Mouse (Mus musculus): ENCODE measurements around the gene Lin28b. TPM values are rescaled to one million over a fixed set of nuclear protein-coding genes. Genes with fewer than 3 reads are reported as not detected.
"Not testable (repeated sequence)": the region's sequence is repeated elsewhere in the genome, so short reads cannot be mapped to it uniquely, and the experiment has no call there.

Lin28b gene
- total and polyA plus RNA-seq, 2 experiments = not detected

DNA sequence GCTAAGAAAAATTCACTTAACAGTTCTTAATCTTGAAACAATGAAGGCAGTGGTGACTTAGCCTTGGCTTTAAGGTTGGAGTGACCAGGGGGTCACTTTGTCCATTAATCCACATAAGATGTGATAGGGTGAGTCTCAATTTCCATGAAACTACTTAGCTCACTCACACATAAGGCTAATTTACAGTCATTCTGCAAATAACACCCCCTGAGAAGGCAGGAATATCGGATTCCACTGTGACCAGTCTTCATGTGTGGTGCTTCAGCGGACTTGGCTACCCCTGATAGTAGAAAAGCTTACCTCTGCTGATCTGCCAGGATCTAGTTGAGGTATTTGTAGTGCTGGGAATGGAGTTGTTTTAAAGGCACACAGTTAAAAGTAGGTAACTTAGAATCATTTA, 115.7 kb downstream of the Lin28b start:
- no peak for TF ChIP-seq POLR2A (IDR thresholded peaks at IDR 0.05; ENCODE audit: extremely low read depth, insufficient read depth, low read length)
- no peak for TF ChIP-seq CTCF (IDR thresholded peaks at IDR 0.05; ENCODE audit: low read depth, low read length)
- WGBS = 87% methylated on average over 2 of the region's 2 CpGs

DNA sequence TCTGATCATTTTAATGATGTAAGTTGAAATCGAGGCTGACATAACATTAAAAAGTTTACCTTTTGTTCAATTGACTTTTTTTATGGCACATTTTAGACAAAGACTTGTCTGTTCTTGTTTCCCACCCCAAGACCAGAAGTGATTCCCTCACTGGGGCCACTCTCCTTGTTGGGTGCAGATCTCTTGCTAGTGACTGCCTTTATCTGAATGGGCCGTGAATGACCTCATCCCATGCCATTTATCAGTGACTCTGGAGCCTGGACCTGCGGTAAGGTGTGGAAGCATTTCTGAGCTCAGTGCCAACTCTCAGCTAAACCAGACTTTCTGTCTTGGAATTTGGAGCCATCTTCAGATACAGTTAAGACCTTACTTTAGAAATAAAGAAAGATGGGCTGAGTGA, 116.6 kb downstream of the Lin28b start:
- H3K4me3 ChIP-seq (ENCODE audit: insufficient read depth, low read depth, low read length) = no peak overlapping the region
- H3K36me3 ChIP-seq (ENCODE audit: control insufficient read depth, insufficient read depth, low read length) = no peaks in the 10 kb centered on the region
- H3K4me1 ChIP-seq (ENCODE audit: control insufficient read depth, insufficient read depth, low read length) = no peaks in the 10 kb centered on the region
- H3K9ac ChIP-seq (ENCODE audit: low read depth, low read length) = no peak overlapping the region
- H3K27ac ChIP-seq (replicated peaks; ENCODE audit: insufficient read depth, low read depth, low read length) = no peak overlapping the region
- WGBS = 75% methylated on average over 3 of the region's 3 CpGs
- no peak for DNase-seq (ENCODE audit: extremely low read depth, low read depth, low spot score)
- no peaks in the 10 kb centered on the region for H3K79me2 ChIP-seq (ENCODE audit: control insufficient read depth, insufficient read depth, low read length)
- H3K27me3 ChIP-seq (ENCODE audit: control insufficient read depth, insufficient read depth, low read length) = no peaks in the 10 kb centered on the region
- TF ChIP-seq CTCF (IDR thresholded peaks at IDR 0.05; ENCODE audit: low read depth, low read length) (no peak), POLR2A (IDR thresholded peaks at IDR 0.05; ENCODE audit: extremely low read depth, insufficient read depth, low read length) (no peak)

More for the DNA sequence above, 115.7 kb downstream of the Lin28b start:
- no peak overlapping the region for H3K4me3 ChIP-seq (ENCODE audit: insufficient read depth, low read depth, low read length)
- no peaks in the 10 kb centered on the region for H3K4me1 ChIP-seq (ENCODE audit: control insufficient read depth, insufficient read depth, low read length)
- H3K27ac ChIP-seq (replicated peaks; ENCODE audit: insufficient read depth, low read depth, low read length) = no peak overlapping the region
- H3K36me3 ChIP-seq (ENCODE audit: control insufficient read depth, insufficient read depth, low read length) = no peaks in the 10 kb centered on the region
- DNase-seq (ENCODE audit: extremely low read depth, low read depth, low spot score) = no peak
- no peaks in the 10 kb centered on the region for H3K79me2 ChIP-seq (ENCODE audit: control insufficient read depth, insufficient read depth, low read length)
- no peak overlapping the region for H3K9ac ChIP-seq (ENCODE audit: low read depth, low read length)
- no peaks in the 10 kb centered on the region for H3K27me3 ChIP-seq (ENCODE audit: control insufficient read depth, insufficient read depth, low read length)

DNA sequence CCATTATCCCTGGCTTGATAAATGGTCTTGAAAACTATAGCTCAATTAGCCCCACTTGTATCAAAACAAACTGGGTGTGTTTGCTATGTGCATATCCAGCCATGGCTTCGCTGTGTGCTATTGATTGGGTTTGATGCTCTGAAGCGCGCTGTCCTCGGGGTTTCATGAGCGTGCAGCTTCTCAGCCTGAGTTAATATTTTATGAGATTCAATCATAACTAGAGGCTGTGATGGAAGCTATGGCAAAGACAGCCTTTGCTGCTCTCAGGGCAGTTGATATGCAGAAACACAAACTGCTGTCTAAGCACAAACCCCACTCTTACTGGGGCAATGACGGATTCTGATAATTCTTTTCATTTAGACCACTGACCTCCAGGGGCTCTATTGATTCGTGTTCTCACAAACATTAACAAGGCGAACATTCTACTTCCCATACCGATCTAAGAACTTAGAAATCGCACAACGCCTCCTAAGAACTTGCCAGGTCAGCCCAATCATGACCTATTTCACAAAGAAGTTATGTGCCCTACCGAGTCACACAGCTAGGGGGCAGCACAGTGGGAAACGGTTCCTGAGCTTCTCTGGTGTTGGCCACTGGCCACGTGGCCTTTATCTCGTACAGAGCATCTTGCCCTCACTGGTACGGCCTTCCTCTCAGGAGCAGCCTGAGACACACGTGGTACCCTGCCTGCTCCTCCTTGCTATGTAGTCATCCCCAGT, 119.0 kb downstream of the Lin28b start:
- H3K36me3 ChIP-seq (ENCODE audit: control insufficient read depth, insufficient read depth, low read length) = no peaks in the 10 kb centered on the region
- DNase-seq (ENCODE audit: extremely low read depth, low read depth, low spot score) = no peak
- no peak overlapping the region for H3K27ac ChIP-seq (replicated peaks; ENCODE audit: insufficient read depth, low read depth, low read length)
- whole genome bisulfite sequencing = 75% methylated on average over 17 of the region's 17 CpGs
- no peaks in the 10 kb centered on the region for H3K79me2 ChIP-seq (ENCODE audit: control insufficient read depth, insufficient read depth, low read length)
- TF ChIP-seq POLR2A (IDR thresholded peaks at IDR 0.05; ENCODE audit: extremely low read depth, insufficient read depth, low read length) (no peak), CTCF (IDR thresholded peaks at IDR 0.05; ENCODE audit: low read depth, low read length) (no peak)
- no peak overlapping the region for H3K9ac ChIP-seq (ENCODE audit: low read depth, low read length)
- H3K4me3 ChIP-seq (ENCODE audit: insufficient read depth, low read depth, low read length) = no peak overlapping the region
- no peaks in the 10 kb centered on the region for H3K4me1 ChIP-seq (ENCODE audit: control insufficient read depth, insufficient read depth, low read length)
- no peaks in the 10 kb centered on the region for H3K27me3 ChIP-seq (ENCODE audit: control insufficient read depth, insufficient read depth, low read length)

DNA sequence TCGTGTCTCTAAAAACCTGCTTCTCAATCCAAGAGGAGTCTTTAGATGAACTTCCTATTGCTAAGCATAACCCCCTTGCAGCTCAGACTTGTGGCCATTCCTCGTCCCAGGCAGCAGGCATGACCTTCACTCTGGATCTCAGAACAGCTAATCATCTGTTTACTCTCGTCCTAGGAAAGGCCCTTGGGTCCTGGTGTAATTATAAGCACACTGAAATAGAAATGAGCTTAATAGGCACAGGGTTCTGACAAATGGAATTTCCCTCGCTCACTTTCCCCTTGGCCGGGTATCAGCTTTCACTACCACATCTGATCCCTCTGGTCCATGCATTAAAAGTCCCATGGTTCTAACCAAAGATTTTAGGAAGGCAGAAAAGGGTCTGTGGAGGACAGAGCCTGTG, 122.8 kb downstream of the Lin28b start:
- Histone ChIP-seq H3K79me2 (ENCODE audit: control insufficient read depth, insufficient read depth, low read length) (no peaks in the 10 kb centered on the region), H3K27me3 (ENCODE audit: control insufficient read depth, insufficient read depth, low read length) (no peaks in the 10 kb centered on the region), H3K4me1 (ENCODE audit: control insufficient read depth, insufficient read depth, low read length) (no peaks in the 10 kb centered on the region), H3K9ac (ENCODE audit: low read depth, low read length) (no peak overlapping the region), H3K36me3 (ENCODE audit: control insufficient read depth, insufficient read depth, low read length) (no peaks in the 10 kb centered on the region), H3K4me3 (ENCODE audit: insufficient read depth, low read depth, low read length) (no peak overlapping the region), H3K27ac (replicated peaks; ENCODE audit: insufficient read depth, low read depth, low read length) (no peak overlapping the region)
- TF ChIP-seq POLR2A (IDR thresholded peaks at IDR 0.05; ENCODE audit: extremely low read depth, insufficient read depth, low read length) (no peak), CTCF (IDR thresholded peaks at IDR 0.05; ENCODE audit: low read depth, low read length) (no peak)
- peak; percentile 38 for DNase-seq (ENCODE audit: extremely low read depth, low read depth, low spot score)
- WGBS = 66% methylated on average over 5 of the region's 5 CpGs

DNA sequence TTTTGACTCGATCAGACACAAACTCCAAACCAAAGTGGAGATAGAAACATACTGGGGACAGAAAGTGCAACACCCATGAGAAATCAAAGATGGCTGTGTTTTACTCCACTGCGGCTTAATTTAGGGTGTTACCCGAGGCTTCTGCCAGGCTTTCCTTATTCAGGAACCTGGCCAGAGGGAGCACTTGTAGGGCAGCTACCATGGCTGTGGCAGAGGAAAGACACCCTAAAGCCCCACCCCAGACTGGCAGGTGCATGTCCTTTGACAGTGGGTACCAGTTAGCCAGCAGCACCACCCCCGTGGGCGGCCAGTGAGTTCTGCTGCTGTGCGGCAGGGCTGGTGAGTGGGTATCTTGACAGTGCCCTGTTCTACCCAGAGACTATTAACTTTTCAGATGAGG, 130.1 kb downstream of the Lin28b start:
- no peak for TF ChIP-seq POLR2A (IDR thresholded peaks at IDR 0.05; ENCODE audit: extremely low read depth, insufficient read depth, low read length)
- WGBS = 89% methylated on average over 6 of the region's 6 CpGs

DNA sequence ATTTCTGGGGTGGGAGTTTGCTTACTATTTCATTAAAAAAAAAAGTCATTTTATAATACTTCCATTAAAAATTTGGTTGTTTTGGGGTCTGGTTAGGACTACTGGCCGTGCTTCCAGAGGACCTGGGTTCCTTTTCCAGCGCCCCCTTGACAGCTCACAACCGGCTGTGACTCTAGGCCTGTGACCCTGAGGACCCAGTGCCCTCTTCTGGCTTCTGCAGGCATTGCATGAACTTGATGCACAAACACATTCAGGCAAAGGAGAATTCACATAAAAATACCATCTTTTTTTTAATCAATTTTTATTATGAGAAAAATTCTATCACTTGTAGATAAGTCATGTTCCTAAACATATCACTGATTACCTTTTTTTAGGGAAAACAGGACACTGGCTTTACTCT, 138.1 kb downstream of the Lin28b start:
- not testable (repeated sequence) for DNase-seq (ENCODE audit: extremely low read depth, low read depth, low spot score); H3K27ac ChIP-seq (replicated peaks; ENCODE audit: insufficient read depth, low read depth, low read length); H3K9ac ChIP-seq (ENCODE audit: low read depth, low read length); H3K4me3 ChIP-seq (ENCODE audit: insufficient read depth, low read depth, low read length); H3K79me2 ChIP-seq (ENCODE audit: control insufficient read depth, insufficient read depth, low read length); H3K27me3 ChIP-seq (ENCODE audit: control insufficient read depth, insufficient read depth, low read length); H3K4me1 ChIP-seq (ENCODE audit: control insufficient read depth, insufficient read depth, low read length); H3K36me3 ChIP-seq (ENCODE audit: control insufficient read depth, insufficient read depth, low read length)
- peak; percentile 24; the same call in 1 of the 2 replicates for TF ChIP-seq CTCF (IDR thresholded peaks at IDR 0.05; ENCODE audit: low read depth, low read length)
- WGBS = 92% methylated on average over 3 of the region's 3 CpGs

More for the DNA sequence above, 130.1 kb downstream of the Lin28b start:
- H3K79me2 ChIP-seq (ENCODE audit: control insufficient read depth, insufficient read depth, low read length) = no peaks in the 10 kb centered on the region
- no peak overlapping the region for H3K9ac ChIP-seq (ENCODE audit: low read depth, low read length)
- H3K4me3 ChIP-seq (ENCODE audit: insufficient read depth, low read depth, low read length) = no peak overlapping the region
- no peak for DNase-seq (ENCODE audit: extremely low read depth, low read depth, low spot score)
- H3K27ac ChIP-seq (replicated peaks; ENCODE audit: insufficient read depth, low read depth, low read length) = no peak overlapping the region
- H3K27me3 ChIP-seq (ENCODE audit: control insufficient read depth, insufficient read depth, low read length) = no peaks in the 10 kb centered on the region
- H3K4me1 ChIP-seq (ENCODE audit: control insufficient read depth, insufficient read depth, low read length) = no peaks in the 10 kb centered on the region
- no peaks in the 10 kb centered on the region for H3K36me3 ChIP-seq (ENCODE audit: control insufficient read depth, insufficient read depth, low read length)
